Mouse (Mus musculus) right cerebral cortex, postnatal 4 days (tissue): ENCODE results near the gene Th.
A peak's percentile ranks its signal among the peaks of the same experiment; 100 is the strongest.

ENCODE experiments used
- DNase-seq: peaks from one replicate; pipeline ENCODE4 v3.0.0-alpha.2; 2022

The Th gene

DNA sequence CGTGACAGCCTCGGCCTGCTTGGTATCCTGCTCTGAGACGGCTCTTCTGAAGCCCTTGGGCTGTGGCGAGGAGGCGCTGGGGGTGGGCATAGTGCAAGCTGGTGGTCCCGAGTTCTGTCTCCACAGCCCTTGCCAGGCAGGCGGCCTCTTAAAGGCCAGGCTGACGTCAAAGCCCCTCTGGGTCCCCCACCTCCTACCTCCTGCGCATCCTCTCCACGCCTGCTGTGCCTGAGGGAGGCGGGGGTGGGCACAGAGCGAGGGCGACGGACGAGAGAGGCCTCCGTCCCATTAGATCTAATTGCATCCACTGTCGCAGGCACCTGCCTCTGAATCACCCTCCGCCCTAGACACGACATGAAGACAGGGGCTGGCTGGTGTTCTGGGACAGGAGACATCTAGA lies 31.1 kb downstream of the Th start:
- DNase-seq: no peak

DNA sequence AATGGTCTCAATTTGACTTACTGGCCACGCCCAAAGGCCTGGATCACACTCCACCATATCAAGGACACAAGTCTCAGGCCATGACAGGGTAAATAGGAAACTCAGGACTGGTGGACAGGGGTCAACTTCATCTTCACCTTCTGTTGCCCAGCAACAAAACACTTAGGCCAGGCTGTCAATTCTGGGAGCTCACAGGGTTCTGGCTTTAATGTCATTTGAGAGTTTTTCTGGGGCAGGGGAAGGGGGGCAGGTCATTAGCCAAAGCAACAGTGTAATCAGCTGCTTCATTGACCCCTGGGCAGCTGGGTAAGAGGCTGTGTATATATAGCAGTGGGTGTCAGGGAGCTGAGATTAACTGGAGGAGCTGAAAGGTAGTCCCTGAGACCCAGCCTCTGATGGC lies 33.5 kb downstream of the Th start:
- no peak for DNase-seq

DNA sequence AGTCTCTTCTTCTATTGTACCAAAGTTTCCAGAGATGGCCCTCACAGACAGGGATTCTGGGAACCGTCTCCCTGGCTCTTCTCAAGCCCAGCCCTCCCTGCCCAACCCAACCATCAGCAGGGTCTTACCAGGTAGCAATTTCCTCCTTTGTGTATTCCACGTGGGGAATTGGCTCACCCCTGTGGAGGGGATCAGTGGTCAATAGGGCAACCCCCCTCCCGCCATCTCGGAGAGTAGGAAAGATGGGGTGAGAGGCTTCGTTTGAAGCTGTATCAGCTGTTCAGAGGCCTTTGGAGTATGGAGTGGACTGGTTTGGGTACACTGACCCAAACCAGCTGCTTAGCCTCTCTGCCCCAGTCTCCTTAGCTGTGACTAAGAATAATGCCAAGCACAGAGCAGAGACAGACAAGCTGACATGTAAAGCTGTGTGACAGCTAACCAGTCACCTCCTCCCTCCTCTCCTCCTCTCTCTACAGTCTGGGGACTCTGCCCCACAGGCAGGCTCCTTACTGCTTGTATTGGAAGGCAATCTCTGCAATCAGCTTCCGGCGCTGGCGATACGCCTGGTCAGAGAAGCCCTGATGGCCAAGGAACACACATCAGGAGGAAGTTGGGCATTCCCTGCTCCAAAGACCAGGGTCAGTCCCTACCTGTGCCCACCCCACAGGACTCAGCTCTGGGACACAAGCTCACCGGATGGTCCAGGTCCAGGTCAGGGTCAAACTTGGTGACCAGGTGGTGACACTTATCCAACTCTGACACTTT lies 34.8 kb downstream of the Th start:
- DNase-seq: no peak

DNA sequence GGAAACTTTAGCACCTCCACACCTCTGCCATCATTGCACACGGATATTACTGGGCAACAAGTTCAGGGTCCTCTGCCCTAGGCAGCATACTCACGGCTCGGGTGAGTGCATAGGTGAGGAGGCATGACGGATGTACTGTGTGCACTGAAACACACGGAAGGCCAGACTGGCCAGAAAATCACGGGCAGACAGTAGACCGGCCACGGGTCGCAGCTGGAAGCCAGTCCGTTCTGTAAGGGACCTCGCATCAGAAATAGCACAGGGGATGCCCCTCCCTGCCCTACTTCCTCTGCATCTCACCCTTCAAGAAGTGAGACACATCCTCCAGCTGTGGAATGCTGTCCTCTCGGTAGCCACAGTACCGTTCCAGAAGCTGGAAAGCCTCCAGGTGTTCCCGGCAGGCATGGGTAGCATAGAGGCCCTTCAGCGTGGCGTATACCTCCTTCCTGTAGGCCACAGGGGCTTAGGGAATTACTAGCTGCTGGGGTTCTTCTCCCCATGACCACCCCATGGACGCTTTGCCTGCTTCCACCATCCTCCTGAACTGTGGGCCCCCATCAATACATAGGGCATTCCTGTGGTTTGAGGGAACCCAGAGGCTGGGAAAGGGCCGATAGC lies 35.6 kb downstream of the Th start:
- DNase-seq: no peak

DNA sequence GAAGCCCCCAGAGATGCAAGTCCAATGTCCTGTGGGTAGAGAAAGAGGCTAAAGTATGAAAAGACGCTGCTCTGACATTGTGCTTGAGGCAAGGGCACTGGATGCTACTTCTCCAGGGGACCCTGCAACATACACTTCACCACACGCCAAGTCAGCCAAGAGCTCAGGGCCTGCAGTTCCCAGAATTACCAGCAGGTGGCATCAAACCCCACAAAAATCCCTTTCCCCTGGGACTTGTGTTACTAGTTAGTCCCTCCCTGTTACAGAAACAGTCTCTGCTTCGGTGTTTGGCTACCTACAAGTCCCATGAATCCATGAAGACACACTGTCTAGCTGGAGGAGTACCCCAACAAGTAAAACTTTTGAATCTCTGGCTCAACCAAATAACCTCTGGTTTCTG lies 36.3 kb downstream of the Th start:
- peak; percentile 87 for DNase-seq

DNA sequence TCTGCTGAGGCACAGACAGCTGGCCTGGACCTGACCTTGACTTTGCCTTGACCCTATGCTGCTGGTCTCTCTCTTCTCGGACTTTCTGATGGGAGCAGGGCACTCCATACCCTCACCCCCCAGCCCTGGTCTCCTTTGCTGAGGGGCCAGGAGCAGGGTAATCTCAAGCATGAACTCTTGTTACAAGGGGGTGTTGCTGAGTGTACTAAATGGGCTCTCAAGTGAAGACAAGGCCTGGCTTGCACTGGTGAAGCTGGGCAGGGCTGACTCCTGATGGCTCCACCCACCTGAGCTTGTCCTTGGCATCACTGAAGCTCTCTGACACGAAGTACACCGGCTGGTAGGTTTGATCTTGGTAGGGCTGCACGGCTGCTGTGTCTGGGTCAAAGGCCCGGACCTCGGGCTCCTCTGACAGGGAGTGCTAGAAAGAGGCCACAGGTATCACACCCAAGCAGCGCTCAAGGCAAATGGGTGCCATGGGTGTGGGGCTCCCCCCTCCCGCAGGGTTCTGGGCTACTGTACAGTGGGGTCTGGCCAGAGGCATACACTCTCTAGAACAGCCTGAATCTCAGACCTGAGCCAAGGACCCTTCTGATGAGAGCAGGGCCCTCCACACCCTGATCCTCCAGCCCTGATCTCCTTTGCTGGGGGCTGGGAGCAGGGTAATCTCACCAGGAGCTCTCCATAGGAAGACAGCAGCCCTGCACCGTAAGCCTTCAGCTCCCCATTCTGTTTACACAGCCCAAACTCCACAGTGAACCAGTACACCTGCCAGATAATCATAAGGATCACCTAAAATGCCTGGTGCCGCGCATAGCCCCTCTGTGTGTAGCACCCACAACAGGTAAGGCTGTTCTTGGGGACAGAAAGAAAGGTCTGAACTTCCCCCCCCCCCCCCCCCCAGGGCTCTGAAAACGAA lies 36.9 kb downstream of the Th start:
- DNase-seq: no peak

DNA sequence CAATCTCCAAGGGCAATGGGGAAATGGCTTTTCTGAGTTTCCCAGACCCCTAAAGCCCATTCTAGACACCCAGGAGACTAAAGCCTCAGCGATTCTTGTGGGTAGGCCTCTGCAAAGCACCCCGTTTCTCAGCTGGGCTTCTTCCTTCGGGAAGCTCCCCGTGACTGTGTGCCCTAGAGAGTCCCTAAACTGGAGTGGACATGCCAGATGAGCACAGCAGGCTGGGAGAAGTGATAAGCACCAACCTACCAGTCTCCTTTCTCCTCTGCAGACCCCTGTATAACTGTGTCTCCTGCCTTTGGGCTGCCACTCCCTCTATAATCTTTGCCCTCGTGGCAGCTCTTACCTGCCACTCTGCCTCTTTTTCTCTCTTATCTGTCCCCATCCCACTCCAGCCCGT lies 37.6 kb downstream of the Th start:
- DNase-seq: no peak

DNA sequence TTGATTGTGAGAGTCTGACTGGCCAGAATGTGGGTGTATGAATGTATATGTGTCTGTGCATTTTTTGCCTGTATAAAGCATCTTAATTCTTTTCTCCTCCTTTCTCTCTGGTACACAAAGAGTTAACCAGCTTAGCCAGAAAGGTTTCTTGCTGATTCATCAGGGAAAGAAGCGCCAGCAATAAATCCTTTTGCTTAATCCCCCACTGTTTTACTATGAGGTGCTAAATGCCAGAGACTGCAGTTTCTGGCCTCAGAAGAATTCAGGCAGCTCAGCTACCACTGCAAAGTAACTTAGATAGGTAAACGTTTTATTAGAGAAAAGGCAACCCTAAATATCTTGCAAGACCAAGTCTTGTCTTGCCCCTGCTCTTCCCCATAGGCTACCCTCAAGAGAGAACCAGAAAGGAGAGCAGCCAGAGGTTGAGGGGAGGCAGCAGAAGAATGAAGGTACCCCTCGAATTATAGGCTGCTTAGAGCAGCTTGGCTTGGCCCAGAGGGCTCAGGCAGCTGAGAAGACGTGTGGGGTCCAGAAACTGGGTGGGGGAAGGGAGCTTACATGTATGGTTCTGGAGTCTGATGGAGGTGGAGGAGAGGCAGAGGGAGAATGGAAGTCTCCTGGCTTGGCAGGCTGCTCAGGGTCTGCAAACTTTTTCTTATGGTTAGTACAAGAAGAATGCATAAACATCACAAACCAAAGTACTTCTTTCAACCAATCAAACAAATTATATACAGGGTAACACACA lies 61.3 kb downstream of the Th start:
- no peak for DNase-seq

DNA sequence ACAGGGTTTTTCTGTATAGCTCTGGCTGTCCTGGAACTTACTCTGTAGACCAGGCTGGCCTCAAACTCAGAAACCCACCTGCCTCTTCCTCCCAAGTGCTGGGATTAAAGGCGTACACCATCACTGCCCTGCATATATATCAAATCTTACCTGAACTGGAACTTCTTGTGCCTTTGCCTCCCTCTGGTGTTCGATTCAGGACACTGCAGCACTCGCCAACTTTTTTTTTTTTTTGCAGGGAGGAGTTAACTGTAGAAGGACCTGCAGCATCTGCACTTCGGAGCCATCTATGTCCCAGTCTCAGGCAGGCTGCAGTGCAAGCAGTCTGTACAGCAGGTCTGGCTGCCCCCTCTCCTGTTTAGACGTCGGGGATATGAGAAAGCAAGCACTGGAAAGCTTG lies 80.2 kb downstream of the Th start:
- no peak for DNase-seq
